Mouse (Mus musculus) mature B cell (primary cell): ENCODE data around the gene Pramel5.
"Not testable (repeated sequence)": the region's sequence is repeated elsewhere in the genome, so short reads cannot be mapped to it uniquely, and the experiment has no call there.

ENCODE experiments used
- in situ Hi-C: fragments of 300-500 bp; cut with MboI; formaldehyde crosslinking; loops from 2 replicates; pipeline ENCODE4 v1.14.3; 2019

Gene Pramel5

GRCm38 (mm10) chr4:144280388-144280787, at the start of gene Pramel5:
TSS of gene Pramel5 (minus strand) at chr4:144280488.
- in situ Hi-C loops, result not testable (repeated sequence)

- in situ Hi-C loops, result not testable (repeated sequence)
Measured at GRCm38 (mm10) chr4:144329949-144330348, 49.7 kb upstream of the Pramel5 start, which contains the start of gene Gm13128. TSS of gene Gm13128 (plus strand) at chr4:144330249.

GRCm38 (mm10) chr4:144312666-144313460, 32.6 kb upstream of the Pramel5 start:
- in situ Hi-C loops, result not testable (repeated sequence)

- in situ Hi-C loops, result not testable (repeated sequence)
Measured at GRCm38 (mm10) chr4:144299414-144299813, 19.1 kb upstream of the Pramel5 start.

- in situ Hi-C loops, result not testable (repeated sequence)
Measured at GRCm38 (mm10) chr4:144254768-144255167, 25.5 kb downstream of the Pramel5 start.
